Mouse (Mus musculus) lung, embryonic 16.5 days (tissue): ENCODE measurements around the gene Zg16. TPM values are rescaled to one million over a fixed set of nuclear protein-coding genes. Genes with fewer than 3 reads are reported as not detected.

Source experiments
- ATAC-seq: fragments of 200-750 bp; cut with Nextera tagmentation; 2 replicates; pipeline ENCODE4 v1.8.0; 2017; ENCODE audit warnings: low read depth, mild to moderate bottlenecking, moderate library complexity
- H3K27ac ChIP-seq: fragments of 300-500 bp; sonication (generic); 2 replicates; pipeline ENCODE4 v1.5.1; 2014; ENCODE audit warnings: mild to moderate bottlenecking, control low read depth, low read length
- H3K27me3 ChIP-seq: fragments of 300-500 bp; sonication (generic); 2 replicates; pipeline ENCODE4 v1.6.1; 2014; ENCODE audit warnings: low read depth, low read length, mixed read lengths; ENCODE audit not compliant: control insufficient read depth, insufficient read depth
- H3K36me3 ChIP-seq: fragments of 300-500 bp; sonication (generic); 2 replicates; pipeline ENCODE4 v1.6.1; 2014; ENCODE audit warnings: low read length; ENCODE audit not compliant: control insufficient read depth, insufficient read depth
- H3K4me1 ChIP-seq: fragments of 300-500 bp; sonication (generic); replicated peaks from 2 replicates; pipeline ENCODE4 v1.6.1; 2014; ENCODE audit warnings: low read length, mixed read lengths; ENCODE audit not compliant: control insufficient read depth, insufficient read depth
- H3K4me2 ChIP-seq: fragments of 300-500 bp; sonication (generic); 2 replicates; pipeline ENCODE4 v1.6.1; 2014; ENCODE audit warnings: low read depth, low read length, control low read depth
- H3K4me3 ChIP-seq: fragments of 300-500 bp; sonication (generic); 2 replicates; pipeline ENCODE4 v1.5.1; 2014; ENCODE audit warnings: mild to moderate bottlenecking, low read length, control low read depth
- H3K9ac ChIP-seq: fragments of 300-500 bp; sonication (generic); 2 replicates; pipeline ENCODE4 v1.6.1; 2014; ENCODE audit warnings: low read length, control low read depth
- H3K9me3 ChIP-seq: fragments of 300-500 bp; sonication (generic); 2 replicates; pipeline ENCODE4 v1.6.1; 2016; ENCODE audit warnings: low read length; ENCODE audit not compliant: control insufficient read depth
- WGBS: fragments of 180-500 bp; shearing (Covaris S2); extraction: QIAGEN DNeasy Blood & Tissue Kit; methylation state at CpG from one replicate; pipeline ENCODE4 v1.1.7; 2014; 5-methylcytosine and 5-hydroxymethylcytosine counted together
- polyA plus RNA-seq: library from polyadenylated mRNA; unstranded; fragments of >200 nt; fragmentation: Nextera tagmentation; extraction: Ambion mirVana; gene quantifications from 2 replicates; pipeline ENCODE4 v1.2.1, GENCODE M21; 2015

Gene Zg16
- polyA plus RNA-seq, 1 experiment from 2014 or later: not detected

- Histone ChIP-seq H3K9ac (peak overlapping the region; percentile 70), H3K36me3 (peaks cover 27% of the 10 kb centered on the region), H3K4me1 (peaks cover 73% of the 10 kb centered on the region), H3K27me3 (no peaks in the 10 kb centered on the region), H3K27ac (peak overlapping the region; percentile 34; the same call in 1 of the 2 replicates), H3K9me3 (no peaks in the 10 kb centered on the region), H3K4me2 (peak overlapping the region; percentile 85), H3K4me3 (peak overlapping the region; percentile 56)
- ATAC-seq: no peak
- 55% methylated on average over 3 of the region's 3 CpGs for WGBS
These were observed 67.1 kb downstream of the Zg16 start for GRCm38 (mm10) chr7:127020031-127020430.

GRCm38 (mm10) chr7:127019306-127019960, 67.7 kb downstream of the Zg16 start:
- WGBS: 72% methylated on average over 14 of the region's 14 CpGs
- H3K27ac ChIP-seq: no peak overlapping the region
- H3K9ac ChIP-seq: peak overlapping the region; percentile 70
- no peak for ATAC-seq
- peaks cover 76% of the 10 kb centered on the region for H3K4me1 ChIP-seq
- no peaks in the 10 kb centered on the region for H3K9me3 ChIP-seq
- H3K4me2 ChIP-seq: no peak overlapping the region; the same call in 1 of the 2 replicates
- H3K27me3 ChIP-seq: no peaks in the 10 kb centered on the region
- H3K4me3 ChIP-seq: no peak overlapping the region; the same call in 1 of the 2 replicates
- peaks cover 27% of the 10 kb centered on the region for H3K36me3 ChIP-seq

GRCm38 (mm10) chr7:127018416-127019305, 68.5 kb downstream of the Zg16 start:
- Histone ChIP-seq H3K4me2 (peak overlapping the region; percentile 18), H3K4me1 (peaks cover 73% of the 10 kb centered on the region), H3K36me3 (peaks cover 21% of the 10 kb centered on the region), H3K9ac (peak overlapping the region; percentile 46), H3K27ac (peak overlapping the region; percentile 98), H3K9me3 (no peaks in the 10 kb centered on the region), H3K27me3 (no peaks in the 10 kb centered on the region), H3K4me3 (no peak overlapping the region)
- ATAC-seq: no peak
- 61% methylated on average over 15 of the region's 15 CpGs for WGBS

- Histone ChIP-seq H3K4me1 (peaks cover 68% of the 10 kb centered on the region), H3K9me3 (no peaks in the 10 kb centered on the region), H3K27ac (peak overlapping the region; percentile 98), H3K36me3 (peaks cover 13% of the 10 kb centered on the region), H3K27me3 (no peaks in the 10 kb centered on the region), H3K4me2 (peak overlapping the region; percentile 39), H3K9ac (peak overlapping the region; percentile 30), H3K4me3 (no peak overlapping the region)
- WGBS: 31% methylated on average over 6 of the region's 6 CpGs
- ATAC-seq: no peak
These were observed 69.2 kb downstream of the Zg16 start for GRCm38 (mm10) chr7:127017950-127018345.

GRCm38 (mm10) chr7:127016971-127017949, 69.9 kb downstream of the Zg16 start, which contains the start of gene Pagr1a:
Gene Pagr1a, minus strand, starts transcription at chr7:127017352.
- Histone ChIP-seq H3K27ac (peak within 1 kb of the TSS; percentile 98), H3K4me1 (peaks cover 65% of the 10 kb centered on the region), H3K27me3 (no peaks in the 10 kb centered on the region), H3K9ac (peak within 1 kb of the TSS; percentile 77), H3K36me3 (peaks cover 7% of the 10 kb centered on the region), H3K9me3 (no peaks in the 10 kb centered on the region), H3K4me3 (peak within 1 kb of the TSS; percentile 59), H3K4me2 (peak within 1 kb of the TSS; percentile 80)
- ATAC-seq: peak; percentile 84
- 2% methylated on average over 39 of the region's 39 CpGs for WGBS

GRCm38 (mm10) chr7:127016486-127016938, 70.6 kb downstream of the Zg16 start:
- H3K27me3 ChIP-seq: no peaks in the 10 kb centered on the region
- no peaks in the 10 kb centered on the region for H3K9me3 ChIP-seq
- H3K9ac ChIP-seq: peak overlapping the region; percentile 77
- H3K36me3 ChIP-seq: peaks cover 5% of the 10 kb centered on the region; the same call in 1 of the 2 replicates
- H3K27ac ChIP-seq: peak overlapping the region; percentile 98
- peak; percentile 51 for ATAC-seq
- 0% methylated on average over 22 of the region's 22 CpGs for WGBS
- peak overlapping the region; percentile 59 for H3K4me3 ChIP-seq
- peaks cover 57% of the 10 kb centered on the region for H3K4me1 ChIP-seq
- peak overlapping the region; percentile 80 for H3K4me2 ChIP-seq

GRCm38 (mm10) chr7:127016481-127016485, 70.8 kb downstream of the Zg16 start, which contains the start of gene Pagr1b:
Gene Pagr1b, minus strand, starts transcription at chr7:127016484.
- Histone ChIP-seq H3K4me1 (peaks cover 55% of the 10 kb centered on the region), H3K27ac (peak within 1 kb of the TSS; percentile 98), H3K9me3 (no peaks in the 10 kb centered on the region), H3K4me2 (peak within 1 kb of the TSS; percentile 80), H3K27me3 (no peaks in the 10 kb centered on the region), H3K4me3 (peak within 1 kb of the TSS; percentile 59), H3K9ac (peak within 1 kb of the TSS; percentile 77), H3K36me3 (peaks cover 5% of the 10 kb centered on the region; the same call in 1 of the 2 replicates)
- ATAC-seq: no peak

GRCm38 (mm10) chr7:127016081-127016480, 71.0 kb downstream of the Zg16 start:
- peak overlapping the region; percentile 98 for H3K27ac ChIP-seq
- under 1% methylated on average over 10 of the region's 10 CpGs for WGBS
- peak overlapping the region; percentile 80 for H3K4me2 ChIP-seq
- peak overlapping the region; percentile 77 for H3K9ac ChIP-seq
- no peaks in the 10 kb centered on the region for H3K9me3 ChIP-seq
- ATAC-seq: peak; percentile 15; the same call in 1 of the 2 replicates
- peak overlapping the region; percentile 59 for H3K4me3 ChIP-seq
- H3K36me3 ChIP-seq: peaks cover 5% of the 10 kb centered on the region; the same call in 1 of the 2 replicates
- peaks cover 53% of the 10 kb centered on the region for H3K4me1 ChIP-seq
- H3K27me3 ChIP-seq: no peaks in the 10 kb centered on the region
